Mouse (Mus musculus): ENCODE results near the gene Rcvrn. TPM values are rescaled to one million over a fixed set of nuclear protein-coding genes. Genes with fewer than 3 reads are reported as not detected.
A peak's percentile ranks its signal among the peaks of the same experiment; 100 is the strongest.

The Rcvrn gene
- total RNA-seq (2021), result 1 to 10 TPM; 1.4 to 1.9 TPM
- long read RNA-seq, experiment 1, result 0 reads
- long read RNA-seq, experiment 2, result 0 reads

- no peak for DNase-seq (ENCODE audit: low spot score in 2 of 2)
- Histone ChIP-seq H3K4me3 (no peak within 1 kb of the TSS), H3K27ac (no peak within 1 kb of the TSS)
- TF ChIP-seq CTCF (conservative IDR thresholded peaks at IDR 0.05), result no peak
Measured at GRCm38 (mm10) chr11:67694703-67695376, at the start of gene Rcvrn. Rcvrn (plus strand) TSS chr11:67695326.

- peak overlapping the region; percentile 78 for H3K27ac ChIP-seq
- no peak overlapping the region for H3K4me3 ChIP-seq
- DNase-seq (ENCODE audit: low spot score in 2 of 2), result peak; percentile 66 to 83
- TF ChIP-seq CTCF (conservative IDR thresholded peaks at IDR 0.05), result peak; percentile 96
Measured at GRCm38 (mm10) chr11:67647745-67648144, 47.4 kb upstream of the Rcvrn start.

GRCm38 (mm10) chr11:67648651-67649407 lies 46.3 kb upstream of the Rcvrn start:
- peak; percentile 68 to 80 for DNase-seq (ENCODE audit: low spot score in 2 of 2)
- H3K27ac ChIP-seq, result peak overlapping the region; percentile 78
- no peak for TF ChIP-seq CTCF (conservative IDR thresholded peaks at IDR 0.05)
- no peak overlapping the region for H3K4me3 ChIP-seq

GRCm38 (mm10) chr11:67649971-67650707 lies 45.0 kb upstream of the Rcvrn start:
- Histone ChIP-seq H3K4me3 (no peak overlapping the region), H3K27ac (peak overlapping the region; percentile 53; the same call in 1 of the 2 replicates)
- peak; percentile 70 for TF ChIP-seq CTCF (conservative IDR thresholded peaks at IDR 0.05)
- no peak for DNase-seq (ENCODE audit: low spot score in 2 of 2)

- no peak for DNase-seq (ENCODE audit: low spot score in 2 of 2)
- TF ChIP-seq CTCF (conservative IDR thresholded peaks at IDR 0.05), result no peak
- Histone ChIP-seq H3K27ac (peak overlapping the region; percentile 87), H3K4me3 (no peak overlapping the region)
Measured at GRCm38 (mm10) chr11:67651731-67652130, 43.4 kb upstream of the Rcvrn start.

- Histone ChIP-seq H3K4me3 (peak overlapping the region; percentile 23), H3K27ac (peak overlapping the region; percentile 87)
- DNase-seq (ENCODE audit: low spot score in 2 of 2), result no peak
- TF ChIP-seq CTCF (conservative IDR thresholded peaks at IDR 0.05), result peak; percentile 74
Measured at GRCm38 (mm10) chr11:67652194-67652892, 42.8 kb upstream of the Rcvrn start.

GRCm38 (mm10) chr11:67652893-67653255 lies 42.3 kb upstream of the Rcvrn start:
- H3K4me3 ChIP-seq, result peak overlapping the region; percentile 23
- peak overlapping the region; percentile 87 for H3K27ac ChIP-seq
- no peak for TF ChIP-seq CTCF (conservative IDR thresholded peaks at IDR 0.05)
- no peak for DNase-seq (ENCODE audit: low spot score in 2 of 2)

- Histone ChIP-seq H3K27ac (peak overlapping the region; percentile 87), H3K4me3 (no peak overlapping the region; the same call in 1 of the 2 replicates)
- no peak for TF ChIP-seq CTCF (conservative IDR thresholded peaks at IDR 0.05)
- no peak for DNase-seq (ENCODE audit: low spot score in 2 of 2)
Measured at GRCm38 (mm10) chr11:67653521-67654090, 41.5 kb upstream of the Rcvrn start.

- peak overlapping the region; percentile 87 for H3K27ac ChIP-seq
- no peak overlapping the region for H3K4me3 ChIP-seq
- TF ChIP-seq CTCF (conservative IDR thresholded peaks at IDR 0.05), result no peak
- DNase-seq (ENCODE audit: low spot score in 2 of 2), result no peak
Measured at GRCm38 (mm10) chr11:67654514-67654913, 40.6 kb upstream of the Rcvrn start.

- Histone ChIP-seq H3K4me3 (no peak overlapping the region; the same call in 1 of the 2 replicates), H3K27ac (peak overlapping the region; percentile 87)
- peak; percentile 60 to 67 for DNase-seq (ENCODE audit: low spot score in 2 of 2)
- no peak for TF ChIP-seq CTCF (conservative IDR thresholded peaks at IDR 0.05)
Measured at GRCm38 (mm10) chr11:67655236-67655959, 39.7 kb upstream of the Rcvrn start.

GRCm38 (mm10) chr11:67656366-67656765 lies 38.8 kb upstream of the Rcvrn start:
- no peak for TF ChIP-seq CTCF (conservative IDR thresholded peaks at IDR 0.05)
- no peak for DNase-seq (ENCODE audit: low spot score in 2 of 2)
- H3K27ac ChIP-seq, result peak overlapping the region; percentile 21; the same call in 1 of the 2 replicates
- no peak overlapping the region for H3K4me3 ChIP-seq
